Mouse (Mus musculus) embryonic facial prominence, embryonic 10.5 days (tissue): Measurements from ENCODE around the gene Gm9733. TPM values are rescaled to one million over a fixed set of nuclear protein-coding genes. Genes with fewer than 3 reads are reported as not detected.

ENCODE experiments used
- polyA plus RNA-seq: library from polyadenylated mRNA; unstranded; fragments of >200 nt; fragmentation: Nextera tagmentation; extraction: Ambion mirVana; gene quantifications from 2 replicates; pipeline ENCODE4 v1.2.1, GENCODE M21; 2016

The Gm9733 gene
- polyA plus RNA-seq, 1 experiment from 2014 or later, result not detected

Other genes with a start within 250 kb of the Gm9733 start
- gene Sirpb1a, start 94.2 kb upstream of the Gm9733 start, polyA plus RNA-seq, result not detected in 2 replicates
- not detected in 2 replicates for gene Sirpb1b, start 242.8 kb upstream of the Gm9733 start, polyA plus RNA-seq